Mouse (Mus musculus) neural tube, embryonic 14.5 days (tissue): Measurements from ENCODE around the gene Fgfr2. TPM values are rescaled to one million over a fixed set of nuclear protein-coding genes. Genes with fewer than 3 reads are reported as not detected.

ENCODE experiments used
- ATAC-seq: fragments of 200-750 bp; cut with Nextera tagmentation; 2 replicates; pipeline ENCODE4 v1.8.0; 2017; ENCODE audit warnings: low read depth, mild to moderate bottlenecking, moderate TSS enrichment, moderate library complexity
- H3K27ac ChIP-seq: fragments of 300-500 bp; sonication (generic); 2 replicates; pipeline ENCODE4 v1.5.1; 2014; ENCODE audit warnings: low read depth, mild to moderate bottlenecking, control low read depth, low read length, moderate library complexity, mixed read lengths
- H3K27me3 ChIP-seq: fragments of 300-500 bp; sonication (generic); 2 replicates; pipeline ENCODE4 v1.6.1; 2014; ENCODE audit warnings: low read length; ENCODE audit not compliant: control insufficient read depth, insufficient read depth
- H3K36me3 ChIP-seq: fragments of 300-500 bp; sonication (generic); 2 replicates; pipeline ENCODE4 v1.6.1; 2014; ENCODE audit warnings: low read length, mixed read lengths; ENCODE audit not compliant: control insufficient read depth, insufficient read depth
- H3K4me1 ChIP-seq: fragments of 300-500 bp; sonication (generic); 2 replicates; pipeline ENCODE4 v1.6.1; 2014; ENCODE audit warnings: low read length; ENCODE audit not compliant: control insufficient read depth, insufficient read depth
- H3K4me2 ChIP-seq: fragments of 300-500 bp; sonication (generic); 2 replicates; pipeline ENCODE4 v1.6.1; 2014; ENCODE audit warnings: mild to moderate bottlenecking, low read depth, low read length, control low read depth
- H3K4me3 ChIP-seq: fragments of 300-500 bp; sonication (generic); 2 replicates; pipeline ENCODE4 v1.5.1; 2014; ENCODE audit warnings: low read depth, low read length, control low read depth, mixed read lengths
- H3K9ac ChIP-seq: fragments of 300-500 bp; sonication (generic); replicated peaks from 2 replicates; pipeline ENCODE4 v1.6.1; 2014; ENCODE audit warnings: low read depth, mild to moderate bottlenecking, control low read depth, low read length, mixed read lengths
- H3K9me3 ChIP-seq: fragments of 300-500 bp; sonication (generic); 2 replicates; pipeline ENCODE4 v1.6.1; 2016; ENCODE audit warnings: low read length; ENCODE audit not compliant: control insufficient read depth
- WGBS: fragments of 180-500 bp; shearing (Covaris S2); extraction: QIAGEN DNeasy Blood & Tissue Kit; methylation state at CpG from one replicate; pipeline ENCODE4 v1.1.7; 2014; 5-methylcytosine and 5-hydroxymethylcytosine counted together
- polyA plus RNA-seq: library from polyadenylated mRNA; unstranded; fragments of >200 nt; fragmentation: Nextera tagmentation; extraction: Ambion mirVana; gene quantifications from 2 replicates; pipeline ENCODE4 v1.2.1, GENCODE M21; 2014

Gene Fgfr2
- polyA plus RNA-seq, 1 experiment from 2014 or later = 28.1 TPM

- no peaks in the 10 kb centered on the region for H3K9me3 ChIP-seq
- H3K27me3 ChIP-seq = no peaks in the 10 kb centered on the region
- 14% methylated on average over 12 of the region's 12 CpGs for WGBS
- H3K4me2 ChIP-seq = no peak overlapping the region
- peaks cover 26% of the 10 kb centered on the region for H3K4me1 ChIP-seq
- no peak overlapping the region for H3K9ac ChIP-seq
- H3K4me3 ChIP-seq = no peak overlapping the region
- H3K27ac ChIP-seq = no peak overlapping the region
- peak; percentile 75 for ATAC-seq
- no peaks in the 10 kb centered on the region for H3K36me3 ChIP-seq
Observed at GRCm38 (mm10) chr7:130367222-130368035, 2755.7 kb downstream of the Fgfr2 start.

DNA sequence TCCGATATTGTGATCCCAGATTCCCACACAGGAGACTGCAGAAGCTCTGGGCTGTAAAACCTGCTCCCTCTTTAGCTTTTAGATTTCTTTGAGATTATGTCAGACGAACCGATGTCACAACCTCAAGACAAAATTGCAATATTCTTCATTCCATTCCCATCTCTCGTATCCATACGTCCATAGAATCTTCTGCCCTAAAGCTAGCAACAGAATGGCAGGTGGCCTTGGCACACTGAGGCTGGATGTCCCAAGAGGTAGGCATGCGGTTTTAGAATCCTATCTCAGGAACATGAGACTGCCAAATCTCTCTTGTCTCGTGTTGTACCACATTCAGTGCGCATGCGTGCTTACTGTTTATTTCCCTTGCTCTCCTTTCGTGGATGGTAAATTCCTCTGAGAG lies 2757.4 kb downstream of the Fgfr2 start:
- H3K9ac ChIP-seq = no peak overlapping the region
- WGBS = 94% methylated on average over 10 of the region's 10 CpGs
- H3K4me3 ChIP-seq = no peak overlapping the region
- peaks cover 26% of the 10 kb centered on the region for H3K4me1 ChIP-seq
- no peak overlapping the region for H3K27ac ChIP-seq
- no peaks in the 10 kb centered on the region for H3K27me3 ChIP-seq
- no peaks in the 10 kb centered on the region for H3K9me3 ChIP-seq
- no peak overlapping the region for H3K4me2 ChIP-seq
- no peaks in the 10 kb centered on the region for H3K36me3 ChIP-seq
- ATAC-seq = no peak

DNA sequence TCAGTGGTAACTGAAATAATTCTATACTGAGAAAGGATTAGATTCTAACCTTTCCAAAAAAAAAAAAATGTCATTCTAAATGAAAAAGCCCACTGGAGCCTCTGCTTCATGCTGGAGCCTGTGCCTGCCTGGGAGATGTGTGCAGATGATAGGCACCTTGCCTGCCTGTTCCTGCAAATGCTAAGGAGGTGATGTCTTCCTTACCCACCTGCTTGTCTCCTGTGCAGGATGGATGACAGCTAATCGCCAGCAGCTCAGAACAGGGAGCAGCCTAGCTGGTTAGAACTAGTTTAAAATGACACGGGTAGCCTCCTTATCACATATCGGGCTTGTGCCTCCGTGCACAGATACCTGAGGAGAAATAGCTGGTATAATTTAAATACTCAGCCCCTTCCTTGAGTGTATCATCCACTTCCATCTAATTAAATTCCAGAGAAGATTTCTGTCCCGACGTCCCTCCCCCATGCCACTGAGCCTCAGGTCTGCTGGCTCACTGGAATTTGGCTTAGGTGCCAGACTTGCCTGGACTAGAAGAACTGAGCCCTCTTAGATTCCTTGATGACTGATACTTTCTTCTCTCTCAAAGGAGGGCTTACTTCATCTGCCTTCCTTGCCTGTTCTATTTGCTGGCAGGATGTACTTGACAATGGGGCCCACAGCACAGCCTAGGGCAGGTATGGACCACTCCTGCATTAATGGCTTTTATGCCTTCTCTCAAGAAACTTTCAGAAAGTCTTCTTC lies 2782.6 kb downstream of the Fgfr2 start:
- no peaks in the 10 kb centered on the region for H3K4me1 ChIP-seq
- 76% methylated on average over 6 of the region's 6 CpGs for WGBS

GRCm38 (mm10) chr7:130337601-130338000 lies 2785.5 kb downstream of the Fgfr2 start:
- Histone ChIP-seq H3K36me3 (no peaks in the 10 kb centered on the region), H3K9me3 (no peaks in the 10 kb centered on the region), H3K27ac (no peak overlapping the region), H3K4me2 (no peak overlapping the region), H3K9ac (no peak overlapping the region), H3K4me1 (no peaks in the 10 kb centered on the region), H3K4me3 (no peak overlapping the region), H3K27me3 (no peaks in the 10 kb centered on the region)
- ATAC-seq = no peak
- WGBS = 96% methylated on average over 7 of the region's 7 CpGs

More for the DNA sequence above, 2782.6 kb downstream of the Fgfr2 start:
- H3K27ac ChIP-seq = no peak overlapping the region
- no peaks in the 10 kb centered on the region for H3K9me3 ChIP-seq
- no peak for ATAC-seq
- no peak overlapping the region for H3K9ac ChIP-seq
- no peaks in the 10 kb centered on the region for H3K27me3 ChIP-seq
- no peak overlapping the region for H3K4me2 ChIP-seq
- H3K36me3 ChIP-seq = no peaks in the 10 kb centered on the region
- H3K4me3 ChIP-seq = no peak overlapping the region

DNA sequence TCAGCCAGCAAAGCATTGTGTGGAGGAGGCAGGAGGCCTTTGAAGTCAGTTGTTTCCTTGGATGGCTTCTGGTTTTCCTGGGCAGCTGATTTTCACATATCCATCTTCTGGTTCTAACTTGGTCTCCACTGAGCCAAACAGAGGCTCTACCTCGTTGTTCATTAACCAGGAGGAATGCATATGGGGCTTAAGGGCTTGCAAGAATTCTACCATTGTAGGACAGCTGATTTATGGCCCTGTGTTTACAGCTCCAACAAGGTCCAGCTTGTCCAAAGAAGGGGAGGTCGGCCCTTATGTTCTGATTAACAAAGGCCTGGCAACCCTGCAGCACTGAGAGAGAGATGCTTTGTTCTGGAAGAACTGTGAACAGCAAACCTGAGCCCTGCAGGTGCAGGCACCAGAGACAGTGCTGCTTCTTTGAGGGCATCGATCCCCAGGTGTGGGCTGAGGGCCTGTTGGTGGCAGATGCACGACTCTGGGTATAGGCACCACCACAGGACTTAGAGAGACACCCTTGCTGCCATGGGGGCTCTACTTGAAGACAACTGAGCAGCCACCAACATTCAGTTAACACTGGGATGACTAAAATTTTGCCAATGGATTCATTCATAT lies 2787.6 kb downstream of the Fgfr2 start:
- H3K9me3 ChIP-seq = no peaks in the 10 kb centered on the region
- H3K27me3 ChIP-seq = no peaks in the 10 kb centered on the region
- no peak overlapping the region for H3K9ac ChIP-seq
- no peaks in the 10 kb centered on the region for H3K36me3 ChIP-seq
- 3% methylated on average over 4 of the region's 4 CpGs for WGBS
- H3K4me1 ChIP-seq = no peaks in the 10 kb centered on the region
- no peak for ATAC-seq
- H3K4me2 ChIP-seq = no peak overlapping the region
- H3K4me3 ChIP-seq = no peak overlapping the region
- H3K27ac ChIP-seq = no peak overlapping the region

DNA sequence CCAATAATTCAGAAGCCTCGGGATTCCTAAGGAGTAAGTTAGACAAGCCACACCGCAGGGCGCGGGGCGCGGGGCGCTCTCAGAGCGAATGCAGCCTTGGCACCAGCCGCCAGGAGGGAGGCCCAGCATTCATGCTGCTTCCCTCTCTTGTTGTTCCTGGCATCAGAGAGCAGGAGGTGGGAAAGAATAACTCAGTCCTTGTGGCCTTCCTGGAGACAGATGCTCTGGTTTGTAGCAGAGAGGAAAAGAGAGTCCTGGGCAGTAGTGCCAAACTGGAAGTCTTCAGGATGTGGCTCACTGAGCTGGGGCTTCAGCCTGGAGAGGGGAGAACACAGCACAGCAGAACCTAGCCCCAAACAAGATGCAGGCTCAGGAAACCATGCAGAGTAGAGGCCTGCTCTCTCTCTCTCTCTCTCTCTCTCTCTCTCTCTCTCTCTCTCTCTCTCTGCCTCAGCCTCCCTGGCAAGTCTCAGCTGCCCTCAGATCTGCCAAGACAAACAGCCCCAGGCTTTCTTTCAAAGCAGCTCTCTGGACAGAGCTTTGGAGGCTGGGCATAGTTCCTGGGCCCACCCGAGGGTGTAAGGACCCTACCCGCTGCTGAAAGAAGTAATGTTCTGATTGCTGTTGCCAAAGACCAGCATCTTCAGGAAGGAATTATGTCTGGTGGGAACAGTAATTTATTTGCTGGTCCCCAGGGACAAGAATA lies 2790.5 kb downstream of the Fgfr2 start:
- H3K36me3 ChIP-seq = no peaks in the 10 kb centered on the region
- no peak overlapping the region for H3K9ac ChIP-seq
- H3K4me2 ChIP-seq = no peak overlapping the region
- H3K9me3 ChIP-seq = no peaks in the 10 kb centered on the region
- H3K27me3 ChIP-seq = no peaks in the 10 kb centered on the region
- ATAC-seq = no peak; the same call in 1 of the 2 replicates
- no peak overlapping the region for H3K27ac ChIP-seq
- peaks cover 9% of the 10 kb centered on the region; the same call in 1 of the 2 replicates for H3K4me1 ChIP-seq
- H3K4me3 ChIP-seq = no peak overlapping the region
- WGBS = 66% methylated on average over 11 of the region's 11 CpGs

DNA sequence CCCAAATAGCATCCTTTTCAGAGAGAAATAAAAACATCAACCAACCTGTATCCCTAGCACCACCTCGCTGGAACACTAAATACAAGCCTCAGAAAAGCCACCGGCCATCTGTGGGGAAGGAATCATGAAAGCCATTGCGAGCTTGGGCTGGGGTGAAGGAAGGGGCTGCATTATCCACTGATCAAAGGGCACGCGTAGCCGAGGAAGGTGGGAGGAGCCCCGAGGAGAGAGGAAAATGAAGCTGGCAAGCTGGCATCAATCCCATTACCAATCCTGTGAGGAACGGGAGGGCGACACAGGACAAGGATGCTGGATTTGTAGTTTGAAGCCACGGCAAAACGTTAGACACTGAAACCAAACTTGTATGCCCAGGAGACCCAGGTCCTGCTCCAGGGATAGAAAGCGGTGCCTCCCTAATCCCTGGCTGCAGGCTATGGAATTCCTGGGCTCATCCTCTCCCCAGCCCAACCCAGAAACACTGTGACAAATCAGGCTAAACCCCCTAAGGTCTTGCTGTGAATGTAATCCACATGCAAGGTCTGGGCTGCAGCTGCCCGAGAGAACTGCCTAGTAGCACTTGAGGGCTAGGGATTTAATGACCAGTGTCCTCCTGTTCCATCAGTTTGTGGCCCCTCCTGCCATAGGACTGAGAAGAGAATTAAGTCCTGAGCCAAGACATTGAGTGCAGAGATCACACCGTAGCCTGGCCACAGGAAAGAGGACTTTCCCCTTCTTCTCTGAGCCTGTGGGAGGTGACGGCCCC lies 2795.4 kb downstream of the Fgfr2 start:
- Histone ChIP-seq H3K36me3 (no peaks in the 10 kb centered on the region), H3K27ac (no peak overlapping the region), H3K4me3 (no peak overlapping the region), H3K9me3 (no peaks in the 10 kb centered on the region), H3K9ac (peak overlapping the region; percentile 21; the same call in 1 of the 2 replicates), H3K4me2 (peak overlapping the region; percentile 35; the same call in 1 of the 2 replicates), H3K27me3 (no peaks in the 10 kb centered on the region), H3K4me1 (peaks cover 10% of the 10 kb centered on the region; the same call in 1 of the 2 replicates)
- 6% methylated on average over 15 of the region's 15 CpGs for WGBS
- ATAC-seq = no peak

DNA sequence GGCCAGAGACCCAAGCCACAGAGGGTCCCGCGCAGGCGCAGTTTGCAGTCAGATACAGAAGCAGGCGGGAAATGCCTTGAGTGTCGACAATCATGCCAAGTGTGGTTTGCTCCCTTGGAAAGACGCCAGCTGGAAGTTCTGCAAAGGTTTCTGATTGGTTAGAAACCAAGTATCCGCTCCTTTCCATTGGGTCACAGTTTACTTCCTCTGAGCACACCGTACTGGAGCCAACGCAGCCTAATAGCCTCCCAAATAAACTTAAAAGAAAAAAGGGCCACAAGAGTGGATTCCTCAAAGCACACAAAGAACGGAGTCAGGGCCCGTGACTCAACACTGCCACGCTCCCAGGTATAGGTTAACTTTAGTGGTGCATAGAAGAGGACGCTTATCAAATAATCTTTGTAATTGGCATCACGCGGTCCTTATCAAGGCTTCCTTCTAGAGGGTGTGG lies 2797.1 kb downstream of the Fgfr2 start:
- Histone ChIP-seq H3K9ac (no peak overlapping the region), H3K4me2 (no peak overlapping the region), H3K36me3 (no peaks in the 10 kb centered on the region), H3K9me3 (no peaks in the 10 kb centered on the region), H3K27me3 (no peaks in the 10 kb centered on the region), H3K4me3 (no peak overlapping the region), H3K4me1 (peaks cover 10% of the 10 kb centered on the region; the same call in 1 of the 2 replicates), H3K27ac (no peak overlapping the region)
- no peak for ATAC-seq
- 77% methylated on average over 15 of the region's 15 CpGs for WGBS
